Mouse (Mus musculus) c-Kit-positive CD71-positive TER-119-negative erythroid progenitor cells, embryonic 14.5 days (primary cell): Measurements from ENCODE around the gene Snx29.

ENCODE experiments used
- DNase-seq: peaks from one replicate; pipeline ENCODE4 v3.0.0-alpha.2; 2013; ENCODE audit warnings: low read depth

Snx29 gene

GRCm38 (mm10) chr16:11638739-11639138, 316.0 kb downstream of the Snx29 start:
- DNase-seq, result no peak

GRCm38 (mm10) chr16:11639936-11640335, 317.2 kb downstream of the Snx29 start:
- no peak for DNase-seq

GRCm38 (mm10) chr16:11643603-11644002, 320.9 kb downstream of the Snx29 start:
- DNase-seq, result no peak

GRCm38 (mm10) chr16:11644399-11644798, 321.7 kb downstream of the Snx29 start:
- no peak for DNase-seq

- DNase-seq, result no peak
Observed at GRCm38 (mm10) chr16:11645668-11646067, 323.0 kb downstream of the Snx29 start.

GRCm38 (mm10) chr16:11646745-11647289, 324.1 kb downstream of the Snx29 start:
- no peak for DNase-seq

GRCm38 (mm10) chr16:11648169-11648688, 325.5 kb downstream of the Snx29 start:
- no peak for DNase-seq

- DNase-seq, result no peak
Observed at GRCm38 (mm10) chr16:11652686-11653366, 330.1 kb downstream of the Snx29 start.

GRCm38 (mm10) chr16:11655893-11656292, 333.2 kb downstream of the Snx29 start:
- no peak for DNase-seq

- no peak for DNase-seq
Observed at GRCm38 (mm10) chr16:11657111-11657510, 334.4 kb downstream of the Snx29 start.

- no peak for DNase-seq
Observed at GRCm38 (mm10) chr16:11659111-11659720, 336.5 kb downstream of the Snx29 start.

- DNase-seq, result no peak
Observed at GRCm38 (mm10) chr16:11664896-11665705, 342.4 kb downstream of the Snx29 start.

GRCm38 (mm10) chr16:11665869-11666268, 343.2 kb downstream of the Snx29 start:
- DNase-seq, result no peak

GRCm38 (mm10) chr16:11668375-11668774, 345.7 kb downstream of the Snx29 start:
- DNase-seq, result no peak

GRCm38 (mm10) chr16:11668878-11669277, 346.2 kb downstream of the Snx29 start:
- no peak for DNase-seq

GRCm38 (mm10) chr16:11670251-11670970, 347.7 kb downstream of the Snx29 start:
- no peak for DNase-seq

- no peak for DNase-seq
Observed at GRCm38 (mm10) chr16:11670971-11671310, 348.2 kb downstream of the Snx29 start.

GRCm38 (mm10) chr16:11676006-11676405, 353.3 kb downstream of the Snx29 start:
- no peak for DNase-seq

- no peak for DNase-seq
Observed at GRCm38 (mm10) chr16:11685264-11685663, 362.6 kb downstream of the Snx29 start.

- DNase-seq, result no peak
Observed at GRCm38 (mm10) chr16:11685735-11686340, 363.1 kb downstream of the Snx29 start.

- no peak for DNase-seq
Observed at GRCm38 (mm10) chr16:11687836-11688235, 365.1 kb downstream of the Snx29 start.
